Mouse (Mus musculus): ENCODE data around the gene Hoxd9.

The Hoxd9 gene

GRCm38 (mm10) chr2:74710929-74711543 lies 13.5 kb downstream of the Hoxd9 start:
- peak; percentile 58 for DNase-seq (ENCODE audit: extremely low spot score, low spot score)

GRCm38 (mm10) chr2:74711721-74712621 lies 14.4 kb downstream of the Hoxd9 start, which contains the start of the genes Hoxd3 and Hoxd4:
Hoxd3 (plus strand) TSS chr2:74711927.
Hoxd4 (plus strand) TSS chr2:74711929.
- DNase-seq (ENCODE audit: extremely low spot score, low spot score): peak; percentile 82

- DNase-seq (ENCODE audit: extremely low spot score, low spot score): peak; percentile 48
Measured at GRCm38 (mm10) chr2:74713239-74714150, 16.0 kb downstream of the Hoxd9 start.

- DNase-seq (ENCODE audit: extremely low spot score, low spot score): no peak
Measured at GRCm38 (mm10) chr2:74714156-74714789, 16.7 kb downstream of the Hoxd9 start.

- no peak for DNase-seq (ENCODE audit: extremely low spot score, low spot score)
Measured at GRCm38 (mm10) chr2:74714881-74715280, 17.4 kb downstream of the Hoxd9 start.

GRCm38 (mm10) chr2:74715504-74716241 lies 18.1 kb downstream of the Hoxd9 start:
- DNase-seq (ENCODE audit: extremely low spot score, low spot score): peak; percentile 98

GRCm38 (mm10) chr2:74720384-74720783 lies 22.9 kb downstream of the Hoxd9 start:
- no peak for DNase-seq (ENCODE audit: extremely low spot score, low spot score)

- DNase-seq (ENCODE audit: extremely low spot score, low spot score): peak; percentile 56
Measured at GRCm38 (mm10) chr2:74720955-74721491, 23.5 kb downstream of the Hoxd9 start.

- peak; percentile 57 for DNase-seq (ENCODE audit: extremely low spot score, low spot score)
Measured at GRCm38 (mm10) chr2:74721882-74722281, 24.4 kb downstream of the Hoxd9 start.

GRCm38 (mm10) chr2:74722949-74723348 lies 25.4 kb downstream of the Hoxd9 start:
- peak; percentile 54 for DNase-seq (ENCODE audit: extremely low spot score, low spot score)

- peak; percentile 58 for DNase-seq (ENCODE audit: extremely low spot score, low spot score)
Measured at GRCm38 (mm10) chr2:74724244-74725015, 26.9 kb downstream of the Hoxd9 start.

GRCm38 (mm10) chr2:74725171-74725570 lies 27.6 kb downstream of the Hoxd9 start:
- DNase-seq (ENCODE audit: extremely low spot score, low spot score): peak; percentile 57

- DNase-seq (ENCODE audit: extremely low spot score, low spot score): peak; percentile 64
Measured at GRCm38 (mm10) chr2:74726551-74726950, 29.0 kb downstream of the Hoxd9 start, which contains the start of gene Gm28230. Gm28230 (plus strand) TSS chr2:74726728.

- DNase-seq (ENCODE audit: extremely low spot score, low spot score): peak; percentile 67
Measured at GRCm38 (mm10) chr2:74726973-74727639, 29.6 kb downstream of the Hoxd9 start.

- DNase-seq (ENCODE audit: extremely low spot score, low spot score): peak; percentile 69
Measured at GRCm38 (mm10) chr2:74727640-74728302, 30.2 kb downstream of the Hoxd9 start.

- peak; percentile 65 for DNase-seq (ENCODE audit: extremely low spot score, low spot score)
Measured at GRCm38 (mm10) chr2:74728303-74728680, 30.8 kb downstream of the Hoxd9 start.

GRCm38 (mm10) chr2:74730331-74730730 lies 32.8 kb downstream of the Hoxd9 start:
- peak; percentile 40 for DNase-seq (ENCODE audit: extremely low spot score, low spot score)

- peak; percentile 63 for DNase-seq (ENCODE audit: extremely low spot score, low spot score)
Measured at GRCm38 (mm10) chr2:74731055-74731454, 33.5 kb downstream of the Hoxd9 start.
